Mouse (Mus musculus) lung, embryonic 15.5 days (tissue): ENCODE results near the gene Megf6. TPM values are rescaled to one million over a fixed set of nuclear protein-coding genes. Genes with fewer than 3 reads are reported as not detected.

ENCODE experiments used
- ATAC-seq: fragments of 200-750 bp; cut with Nextera tagmentation; 2 replicates; pipeline ENCODE4 v1.8.0; 2017; ENCODE audit warnings: moderate number of reproducible peaks, borderline replicate concordance; ENCODE audit not compliant: low FRiP score, low TSS enrichment; ENCODE audit errors: extremely low read depth
- H3K27ac ChIP-seq: fragments of 300-500 bp; sonication (generic); 2 replicates; pipeline ENCODE4 v1.5.1; 2015; ENCODE audit warnings: moderate library complexity, mild to moderate bottlenecking, inconsistent platforms
- H3K27me3 ChIP-seq: fragments of 300-500 bp; sonication (generic); 2 replicates; pipeline ENCODE4 v1.6.1; 2015; ENCODE audit warnings: inconsistent platforms
- H3K36me3 ChIP-seq: fragments of 300-500 bp; sonication (generic); 2 replicates; pipeline ENCODE4 v1.6.1; 2015; ENCODE audit warnings: inconsistent platforms
- H3K4me1 ChIP-seq: fragments of 300-500 bp; sonication (generic); 2 replicates; pipeline ENCODE4 v1.6.1; 2015; ENCODE audit warnings: inconsistent platforms
- H3K4me2 ChIP-seq: fragments of 300-500 bp; sonication (generic); 2 replicates; pipeline ENCODE4 v1.6.1; 2015; ENCODE audit warnings: inconsistent platforms, mild to moderate bottlenecking, moderate library complexity
- H3K4me3 ChIP-seq: fragments of 300-500 bp; sonication (generic); 2 replicates; pipeline ENCODE4 v1.5.1; 2015; ENCODE audit warnings: mild to moderate bottlenecking, inconsistent platforms
- H3K9ac ChIP-seq: fragments of 300-500 bp; sonication (generic); 2 replicates; pipeline ENCODE4 v1.6.1; 2015; ENCODE audit warnings: inconsistent platforms
- H3K9me3 ChIP-seq: fragments of 300-500 bp; sonication (generic); 2 replicates; pipeline ENCODE4 v1.6.1; 2016; ENCODE audit warnings: inconsistent platforms
- WGBS: fragments of 180-500 bp; shearing (Covaris S2); methylation state at CpG from one replicate; pipeline ENCODE4 v1.1.7; 2015; 5-methylcytosine and 5-hydroxymethylcytosine counted together
- polyA plus RNA-seq: library from polyadenylated mRNA; unstranded; fragments of >200 nt; fragmentation: Nextera tagmentation; extraction: Ambion mirVana; gene quantifications from 2 replicates; pipeline ENCODE4 v1.2.1, GENCODE M21; 2015

Megf6 gene
- polyA plus RNA-seq, 1 experiment from 2014 or later: 23.3 TPM

- ATAC-seq: peak; percentile 97
- no peaks in the 10 kb centered on the region for H3K9me3 ChIP-seq
- H3K4me3 ChIP-seq: peak within 1 kb of the TSS; percentile 98
- peak within 1 kb of the TSS; percentile 91 for H3K4me2 ChIP-seq
- under 1% methylated on average over 75 of the region's 75 CpGs for WGBS
- H3K36me3 ChIP-seq: peaks cover 31% of the 10 kb centered on the region
- peak within 1 kb of the TSS; percentile 73 for H3K27ac ChIP-seq
- H3K9ac ChIP-seq: peak within 1 kb of the TSS; percentile 80
- no peaks in the 10 kb centered on the region for H3K27me3 ChIP-seq
- H3K4me1 ChIP-seq: peaks cover 18% of the 10 kb centered on the region
Measured at GRCm38 (mm10) chr4:154160538-154161390, 9.8 kb upstream of the Megf6 start, which contains the start of gene Tprgl. Tprgl (minus strand) TSS chr4:154160666.

- H3K27me3 ChIP-seq: peaks cover 8% of the 10 kb centered on the region
- no peak overlapping the region for H3K4me2 ChIP-seq
- ATAC-seq: no peak
- H3K9ac ChIP-seq: no peak overlapping the region
- no peak overlapping the region for H3K27ac ChIP-seq
- H3K4me3 ChIP-seq: no peak overlapping the region
- no peaks in the 10 kb centered on the region for H3K9me3 ChIP-seq
- 17% methylated on average over 7 of the region's 7 CpGs for WGBS
- H3K36me3 ChIP-seq: peaks cover 6% of the 10 kb centered on the region
- peaks cover 18% of the 10 kb centered on the region for H3K4me1 ChIP-seq
Measured at GRCm38 (mm10) chr4:154163296-154163695, 7.2 kb upstream of the Megf6 start.

GRCm38 (mm10) chr4:154167053-154167452 is 3.5 kb upstream of the Megf6 start:
- Histone ChIP-seq H3K9me3 (no peaks in the 10 kb centered on the region), H3K4me2 (no peak overlapping the region), H3K4me3 (no peak overlapping the region), H3K36me3 (no peaks in the 10 kb centered on the region), H3K27me3 (peaks cover 45% of the 10 kb centered on the region), H3K27ac (no peak overlapping the region), H3K9ac (no peak overlapping the region), H3K4me1 (peaks cover 14% of the 10 kb centered on the region)
- 17% methylated on average over 5 of the region's 5 CpGs for WGBS
- ATAC-seq: no peak

- H3K36me3 ChIP-seq: no peaks in the 10 kb centered on the region
- no peak overlapping the region for H3K27ac ChIP-seq
- no peaks in the 10 kb centered on the region for H3K9me3 ChIP-seq
- WGBS: under 1% methylated on average over 15 of the region's 15 CpGs
- 0 out of 2 replicates have a peak, but pooled peaks have one; percentile 7 for ATAC-seq
- H3K27me3 ChIP-seq: peaks cover 64% of the 10 kb centered on the region
- peak overlapping the region; percentile 53 for H3K4me3 ChIP-seq
- H3K9ac ChIP-seq: peak overlapping the region; percentile 24; the same call in 1 of the 2 replicates
- H3K4me2 ChIP-seq: peak overlapping the region; percentile 94
- peaks cover 14% of the 10 kb centered on the region for H3K4me1 ChIP-seq
Measured at GRCm38 (mm10) chr4:154170021-154170420, 509 bp upstream of the Megf6 start.

- ATAC-seq: no peak
- H3K4me3 ChIP-seq: peak overlapping the region; percentile 53
- under 1% methylated on average over 37 of the region's 37 CpGs for WGBS
Measured at GRCm38 (mm10) chr4:154171151-154171930, 811 bp downstream of the Megf6 start.

GRCm38 (mm10) chr4:154171931-154172604 is 1.5 kb downstream of the Megf6 start:
- Histone ChIP-seq H3K4me2 (peak overlapping the region; percentile 94), H3K4me3 (peak overlapping the region; percentile 53), H3K9me3 (no peaks in the 10 kb centered on the region), H3K4me1 (peaks cover 19% of the 10 kb centered on the region), H3K36me3 (no peaks in the 10 kb centered on the region), H3K27ac (no peak overlapping the region), H3K27me3 (peaks cover 64% of the 10 kb centered on the region), H3K9ac (no peak overlapping the region)
- no peak for ATAC-seq
- WGBS: 37% methylated on average over 13 of the region's 13 CpGs

More at GRCm38 (mm10) chr4:154171151-154171930, 811 bp downstream of the Megf6 start:
- Histone ChIP-seq H3K4me2 (peak overlapping the region; percentile 94), H3K4me1 (peaks cover 16% of the 10 kb centered on the region), H3K36me3 (no peaks in the 10 kb centered on the region), H3K27ac (no peak overlapping the region), H3K9me3 (no peaks in the 10 kb centered on the region), H3K27me3 (peaks cover 64% of the 10 kb centered on the region), H3K9ac (peak overlapping the region; percentile 39)

GRCm38 (mm10) chr4:154177257-154177656 is 6.7 kb downstream of the Megf6 start:
- Histone ChIP-seq H3K27me3 (peaks cover 17% of the 10 kb centered on the region), H3K36me3 (no peaks in the 10 kb centered on the region), H3K27ac (peak overlapping the region; percentile 35; the same call in 1 of the 2 replicates), H3K4me1 (peaks cover 14% of the 10 kb centered on the region; the same call in 1 of the 2 replicates), H3K4me2 (no peak overlapping the region), H3K4me3 (no peak overlapping the region), H3K9me3 (no peaks in the 10 kb centered on the region), H3K9ac (no peak overlapping the region)
- 39% methylated on average over 8 of the region's 8 CpGs for WGBS
- peak; percentile 54 for ATAC-seq

- 53% methylated on average over 7 of the region's 7 CpGs for WGBS
- H3K4me3 ChIP-seq: no peak overlapping the region
- peaks cover 12% of the 10 kb centered on the region; the same call in 1 of the 2 replicates for H3K4me1 ChIP-seq
- H3K9ac ChIP-seq: no peak overlapping the region
- no peaks in the 10 kb centered on the region for H3K27me3 ChIP-seq
- ATAC-seq: no peak
- H3K9me3 ChIP-seq: no peaks in the 10 kb centered on the region
- no peak overlapping the region for H3K4me2 ChIP-seq
- no peak overlapping the region for H3K27ac ChIP-seq
- no peaks in the 10 kb centered on the region for H3K36me3 ChIP-seq
Measured at GRCm38 (mm10) chr4:154181001-154181400, 10.5 kb downstream of the Megf6 start.

- no peak overlapping the region for H3K4me3 ChIP-seq
- no peaks in the 10 kb centered on the region for H3K36me3 ChIP-seq
- no peak overlapping the region for H3K4me2 ChIP-seq
- no peak overlapping the region for H3K9ac ChIP-seq
- no peaks in the 10 kb centered on the region for H3K27me3 ChIP-seq
- H3K9me3 ChIP-seq: no peaks in the 10 kb centered on the region
- H3K4me1 ChIP-seq: 0 out of 2 replicates have a peak, but pooled peaks cover 6% of the 10 kb centered on the region
- WGBS: 41% methylated on average over 5 of the region's 5 CpGs
- no peak for ATAC-seq
- no peak overlapping the region for H3K27ac ChIP-seq
Measured at GRCm38 (mm10) chr4:154183566-154183965, 13.0 kb downstream of the Megf6 start.

GRCm38 (mm10) chr4:154185001-154185400 is 14.5 kb downstream of the Megf6 start:
- Histone ChIP-seq H3K4me3 (no peak overlapping the region), H3K27me3 (no peaks in the 10 kb centered on the region), H3K9ac (no peak overlapping the region), H3K36me3 (no peaks in the 10 kb centered on the region), H3K9me3 (no peaks in the 10 kb centered on the region), H3K4me1 (0 out of 2 replicates have a peak, but pooled peaks cover 6% of the 10 kb centered on the region), H3K4me2 (no peak overlapping the region), H3K27ac (no peak overlapping the region)
- no peak for ATAC-seq
- 69% methylated on average over 5 of the region's 5 CpGs for WGBS

GRCm38 (mm10) chr4:154186002-154186537 is 15.5 kb downstream of the Megf6 start:
- Histone ChIP-seq H3K27me3 (no peaks in the 10 kb centered on the region), H3K9me3 (no peaks in the 10 kb centered on the region), H3K36me3 (no peaks in the 10 kb centered on the region), H3K4me2 (no peak overlapping the region), H3K9ac (no peak overlapping the region), H3K4me3 (no peak overlapping the region), H3K27ac (peak overlapping the region; percentile 4; the same call in 1 of the 2 replicates), H3K4me1 (no peaks in the 10 kb centered on the region)
- 52% methylated on average over 11 of the region's 11 CpGs for WGBS
- ATAC-seq: 0 out of 2 replicates have a peak, but pooled peaks have one; percentile 17
